Mouse (Mus musculus) lung, postnatal 36 days (tissue): ENCODE results near the gene Baz1b.
"Not testable (repeated sequence)": the region's sequence is repeated elsewhere in the genome, so short reads cannot be mapped to it uniquely, and the experiment has no call there.

ENCODE experiments used
- DNase-seq: peaks from one replicate; pipeline ENCODE4 v3.0.0; 2022; ENCODE audit warnings: mixed read lengths

The Baz1b gene

GRCm38 (mm10) chr5:135180796-135181195 lies 6.3 kb upstream of the Baz1b start:
- DNase-seq, result no peak

GRCm38 (mm10) chr5:135181776-135182175 lies 5.3 kb upstream of the Baz1b start:
- DNase-seq, result no peak

GRCm38 (mm10) chr5:135183131-135183861 lies 3.8 kb upstream of the Baz1b start:
- DNase-seq, result peak; percentile 46

- DNase-seq, result no peak
These were observed 2.0 kb upstream of the Baz1b start for GRCm38 (mm10) chr5:135185016-135185415.

- peak; percentile 59 for DNase-seq
These were observed 1.5 kb upstream of the Baz1b start for GRCm38 (mm10) chr5:135185596-135185995.

GRCm38 (mm10) chr5:135186231-135186620 lies 838 bp upstream of the Baz1b start:
- DNase-seq, result no peak

GRCm38 (mm10) chr5:135187349-135188213 lies 517 bp downstream of the Baz1b start:
- DNase-seq, result peak; percentile 31

GRCm38 (mm10) chr5:135188214-135188554 lies 1.1 kb downstream of the Baz1b start:
- no peak for DNase-seq

- DNase-seq, result no peak
These were observed 2.4 kb downstream of the Baz1b start for GRCm38 (mm10) chr5:135189281-135190022.

- peak; percentile 91 for DNase-seq
These were observed 4.6 kb downstream of the Baz1b start for GRCm38 (mm10) chr5:135191620-135192019.

- no peak for DNase-seq
These were observed 5.4 kb downstream of the Baz1b start for GRCm38 (mm10) chr5:135192431-135192830.

- peak; percentile 16 for DNase-seq
These were observed 9.3 kb downstream of the Baz1b start for GRCm38 (mm10) chr5:135196367-135196766.

- DNase-seq, result no peak
These were observed 15.7 kb downstream of the Baz1b start for GRCm38 (mm10) chr5:135202763-135203162.

- no peak for DNase-seq
These were observed 21.1 kb downstream of the Baz1b start for GRCm38 (mm10) chr5:135208197-135208596.

- DNase-seq, result no peak
These were observed 29.8 kb downstream of the Baz1b start for GRCm38 (mm10) chr5:135216871-135217270.

- no peak for DNase-seq
These were observed 33.9 kb downstream of the Baz1b start for GRCm38 (mm10) chr5:135220941-135221340.

- no peak for DNase-seq
These were observed 35.0 kb downstream of the Baz1b start for GRCm38 (mm10) chr5:135222066-135222465.

GRCm38 (mm10) chr5:135224169-135224568 lies 37.1 kb downstream of the Baz1b start:
- DNase-seq, result no peak

- DNase-seq, result not testable (repeated sequence)
These were observed 38.8 kb downstream of the Baz1b start for GRCm38 (mm10) chr5:135225879-135226278.

- no peak for DNase-seq
These were observed 43.1 kb downstream of the Baz1b start for GRCm38 (mm10) chr5:135230186-135230585.

GRCm38 (mm10) chr5:135233166-135233920 lies 46.3 kb downstream of the Baz1b start:
- DNase-seq, result no peak

- DNase-seq, result peak; percentile 70
These were observed 49.5 kb downstream of the Baz1b start for GRCm38 (mm10) chr5:135236571-135236970.

GRCm38 (mm10) chr5:135238832-135239231 lies 51.8 kb downstream of the Baz1b start:
- no peak for DNase-seq
